Mouse (Mus musculus): ENCODE measurements around the gene Il12rb1. TPM values are rescaled to one million over a fixed set of nuclear protein-coding genes. Genes with fewer than 3 reads are reported as not detected.

Il12rb1 gene
- total and polyA plus RNA-seq, 2 experiments from 2014 or later = not detected

GRCm38 (mm10) chr8:70851837-70852236 lies 43.6 kb downstream of the Il12rb1 start:
- Histone ChIP-seq H3K9ac (replicated peaks; ENCODE audit: low read length) (no peak overlapping the region), H3K4me2 (ENCODE audit: low read depth, low read length) (no peak overlapping the region), H3K4me3 (ENCODE audit: low read length) (no peak overlapping the region), H3K27ac (no peak overlapping the region), H3K36me3 (ENCODE audit: insufficient read depth, low read length) (no peaks in the 10 kb centered on the region), H3K9me3 (ENCODE audit: low read length) (no peaks in the 10 kb centered on the region), H3K4me1 (ENCODE audit: insufficient read depth, low read length) (peaks cover 8% of the 10 kb centered on the region; the same call in 1 of the 2 replicates), H3K27me3 (ENCODE audit: insufficient read depth, low read length) (no peaks in the 10 kb centered on the region)
- WGBS = 63% methylated on average over 6 of the region's 6 CpGs
- no peak for TF ChIP-seq CTCF (IDR thresholded peaks at IDR 0.05; ENCODE audit: low read depth)
- ATAC-seq = no peak; the same call in 1 of the 2 replicates
- no peak for DNase-seq (ENCODE audit: low spot score)

DNA sequence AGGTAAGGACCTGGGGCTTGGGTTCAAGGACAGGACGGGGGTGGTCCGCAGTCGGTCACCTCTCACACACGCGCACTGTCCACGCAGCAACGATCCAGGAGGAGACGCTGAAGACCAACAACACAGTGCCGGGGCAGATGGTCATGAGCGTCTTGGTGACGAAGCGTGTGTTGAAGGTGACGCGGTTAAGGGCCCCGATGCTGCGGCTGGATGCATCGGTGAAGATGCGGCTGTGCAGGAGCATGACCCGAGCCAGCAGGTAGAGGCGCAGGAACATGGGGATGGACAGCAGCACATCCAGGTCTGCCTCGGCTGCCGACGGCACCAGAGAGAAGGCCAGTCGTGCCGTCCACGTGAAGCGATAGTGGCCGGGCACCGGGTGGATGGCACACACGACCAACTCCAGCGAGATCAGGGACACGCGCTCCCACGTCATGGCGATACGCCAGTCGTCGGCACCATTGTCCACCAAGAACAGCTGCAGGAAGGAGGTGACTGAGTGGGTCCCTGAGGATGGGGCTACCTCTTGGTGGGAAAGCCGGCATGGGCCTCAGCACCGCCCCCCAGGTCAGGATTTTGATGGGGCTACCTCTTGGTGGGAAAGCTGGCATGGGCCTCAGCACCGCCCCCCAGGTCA lies 44.5 kb downstream of the Il12rb1 start:
- DNase-seq (ENCODE audit: low spot score) = no peak
- no peaks in the 10 kb centered on the region for H3K27me3 ChIP-seq (ENCODE audit: insufficient read depth, low read length)
- no peak overlapping the region for H3K4me2 ChIP-seq (ENCODE audit: low read depth, low read length)
- no peak for ATAC-seq
- H3K36me3 ChIP-seq (ENCODE audit: insufficient read depth, low read length) = no peaks in the 10 kb centered on the region
- TF ChIP-seq CTCF (IDR thresholded peaks at IDR 0.05; ENCODE audit: low read depth) = no peak
- peaks cover 12% of the 10 kb centered on the region; the same call in 1 of the 2 replicates for H3K4me1 ChIP-seq (ENCODE audit: insufficient read depth, low read length)
- no peaks in the 10 kb centered on the region for H3K9me3 ChIP-seq (ENCODE audit: low read length)
- H3K9ac ChIP-seq (replicated peaks; ENCODE audit: low read length) = no peak overlapping the region
- H3K27ac ChIP-seq = no peak overlapping the region
- 92% methylated on average over 41 of the region's 41 CpGs for whole genome bisulfite sequencing
- H3K4me3 ChIP-seq (ENCODE audit: low read length) = no peak overlapping the region

GRCm38 (mm10) chr8:70853863-70854262 lies 45.6 kb downstream of the Il12rb1 start:
- 80% methylated on average over 2 of the region's 2 CpGs for WGBS
- H3K9ac ChIP-seq (replicated peaks; ENCODE audit: low read length) = no peak overlapping the region

DNA sequence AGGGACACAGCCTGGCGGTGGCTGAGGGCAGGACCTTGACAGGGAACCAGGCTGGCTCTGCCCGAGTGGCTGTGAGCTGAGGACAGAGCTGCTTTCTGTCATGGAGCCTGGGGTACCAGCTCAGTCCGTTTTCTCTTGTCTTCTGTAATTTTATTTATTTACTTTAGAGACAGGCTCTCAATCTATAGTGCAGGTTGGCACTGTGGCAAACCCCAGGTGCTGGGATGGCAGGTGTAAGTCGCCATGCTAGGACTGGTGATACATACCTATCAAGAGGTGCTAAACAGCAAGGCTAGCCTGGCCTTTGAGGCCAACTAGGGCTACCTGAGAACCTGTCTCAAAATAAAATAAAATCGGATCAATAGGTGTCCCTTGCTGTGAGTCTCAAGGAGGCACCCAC lies 47.8 kb downstream of the Il12rb1 start:
- 56% methylated on average over 5 of the region's 5 CpGs for whole genome bisulfite sequencing
- DNase-seq (ENCODE audit: low spot score) = no peak
- H3K9me3 ChIP-seq (ENCODE audit: low read length) = no peaks in the 10 kb centered on the region
- H3K4me3 ChIP-seq (ENCODE audit: low read length) = peak overlapping the region; percentile 50
- no peaks in the 10 kb centered on the region for H3K36me3 ChIP-seq (ENCODE audit: insufficient read depth, low read length)
- no peak for ATAC-seq
- no peaks in the 10 kb centered on the region for H3K27me3 ChIP-seq (ENCODE audit: insufficient read depth, low read length)
- TF ChIP-seq CTCF (IDR thresholded peaks at IDR 0.05; ENCODE audit: low read depth) = no peak
- no peak overlapping the region for H3K27ac ChIP-seq
- peaks cover 12% of the 10 kb centered on the region; the same call in 1 of the 2 replicates for H3K4me1 ChIP-seq (ENCODE audit: insufficient read depth, low read length)
- H3K4me2 ChIP-seq (ENCODE audit: low read depth, low read length) = no peak overlapping the region
- H3K9ac ChIP-seq (replicated peaks; ENCODE audit: low read length) = peak overlapping the region; percentile 50; the same call in 1 of the 2 replicates

More at GRCm38 (mm10) chr8:70853863-70854262, 45.6 kb downstream of the Il12rb1 start:
- Histone ChIP-seq H3K27me3 (ENCODE audit: insufficient read depth, low read length) (no peaks in the 10 kb centered on the region), H3K4me2 (ENCODE audit: low read depth, low read length) (no peak overlapping the region), H3K4me1 (ENCODE audit: insufficient read depth, low read length) (peaks cover 12% of the 10 kb centered on the region; the same call in 1 of the 2 replicates), H3K9me3 (ENCODE audit: low read length) (no peaks in the 10 kb centered on the region), H3K36me3 (ENCODE audit: insufficient read depth, low read length) (no peaks in the 10 kb centered on the region), H3K4me3 (ENCODE audit: low read length) (no peak overlapping the region), H3K27ac (no peak overlapping the region)
- no peak for DNase-seq (ENCODE audit: low spot score)
- no peak for TF ChIP-seq CTCF (IDR thresholded peaks at IDR 0.05; ENCODE audit: low read depth)
- ATAC-seq = no peak

DNA sequence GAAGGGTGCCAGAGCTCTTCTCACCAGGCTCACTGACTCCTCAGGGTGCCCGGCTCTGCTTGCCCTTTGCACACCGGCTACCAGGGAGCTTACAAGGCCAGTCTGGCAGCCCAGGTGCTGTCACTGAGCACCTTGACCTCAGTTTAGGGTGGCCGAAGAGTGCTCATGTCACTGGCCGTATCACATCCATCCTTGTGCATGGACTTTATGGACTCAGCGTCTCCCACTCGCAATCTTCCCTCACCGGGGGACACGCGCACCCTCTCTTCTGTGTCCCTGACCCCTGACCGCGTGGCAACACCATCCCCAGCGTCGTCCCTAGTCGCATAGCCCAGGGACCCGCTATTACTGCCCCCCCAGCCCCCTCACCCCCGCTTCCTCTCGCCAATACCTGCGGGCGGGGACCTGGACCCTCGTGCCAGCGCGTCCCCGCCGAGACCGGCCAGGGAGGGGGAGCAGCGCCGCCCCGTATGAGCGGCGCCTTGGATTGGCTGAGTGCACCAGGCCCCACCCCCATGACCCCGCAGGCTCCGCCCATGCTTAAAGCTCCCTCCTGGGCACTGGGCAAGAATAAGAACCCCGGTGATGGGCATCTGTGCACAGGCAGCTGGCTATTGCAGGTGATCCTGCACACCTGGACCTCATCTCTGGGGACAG lies 48.4 kb downstream of the Il12rb1 start:
- H3K36me3 ChIP-seq (ENCODE audit: insufficient read depth, low read length) = no peaks in the 10 kb centered on the region
- H3K9ac ChIP-seq (replicated peaks; ENCODE audit: low read length) = peak overlapping the region; percentile 50
- H3K27me3 ChIP-seq (ENCODE audit: insufficient read depth, low read length) = no peaks in the 10 kb centered on the region
- peaks cover 12% of the 10 kb centered on the region; the same call in 1 of the 2 replicates for H3K4me1 ChIP-seq (ENCODE audit: insufficient read depth, low read length)
- TF ChIP-seq CTCF (IDR thresholded peaks at IDR 0.05; ENCODE audit: low read depth) = no peak
- H3K4me3 ChIP-seq (ENCODE audit: low read length) = peak overlapping the region; percentile 50
- 6% methylated on average over 33 of the region's 33 CpGs for WGBS
- no peak overlapping the region for H3K27ac ChIP-seq
- peak overlapping the region; percentile 86 for H3K4me2 ChIP-seq (ENCODE audit: low read depth, low read length)
- no peaks in the 10 kb centered on the region for H3K9me3 ChIP-seq (ENCODE audit: low read length)
- peak; percentile 76 for DNase-seq (ENCODE audit: low spot score)
- peak; percentile 81 for ATAC-seq

- Histone ChIP-seq H3K9me3 (ENCODE audit: low read length) (no peaks in the 10 kb centered on the region), H3K9ac (replicated peaks; ENCODE audit: low read length) (no peak overlapping the region), H3K4me1 (ENCODE audit: insufficient read depth, low read length) (peaks cover 12% of the 10 kb centered on the region; the same call in 1 of the 2 replicates), H3K36me3 (ENCODE audit: insufficient read depth, low read length) (no peaks in the 10 kb centered on the region), H3K27me3 (ENCODE audit: insufficient read depth, low read length) (no peaks in the 10 kb centered on the region), H3K27ac (no peak overlapping the region), H3K4me3 (ENCODE audit: low read length) (no peak overlapping the region), H3K4me2 (ENCODE audit: low read depth, low read length) (0 out of 2 replicates have a peak overlapping the region, but pooled peaks have one; percentile 86)
- no peak for DNase-seq (ENCODE audit: low spot score)
- WGBS = 16% methylated on average over 4 of the region's 4 CpGs
- ATAC-seq = no peak
- no peak for TF ChIP-seq CTCF (IDR thresholded peaks at IDR 0.05; ENCODE audit: low read depth)
These were observed 49.3 kb downstream of the Il12rb1 start for GRCm38 (mm10) chr8:70857516-70857915.
